Mouse (Mus musculus): ENCODE results near the gene St3gal3.
A peak's percentile ranks its signal among the peaks of the same experiment; 100 is the strongest.

Gene St3gal3

GRCm38 (mm10) chr4:117889471-117889870, 245.2 kb downstream of the St3gal3 start:
- DNase-seq, result no peak

GRCm38 (mm10) chr4:117887920-117888319, 246.8 kb downstream of the St3gal3 start:
- DNase-seq, result no peak

GRCm38 (mm10) chr4:117887133-117887532, 247.6 kb downstream of the St3gal3 start, which contains the start of gene Atp6v0b:
Gene Atp6v0b (minus strand): TSS chr4:117887333.
- DNase-seq, result peak; percentile 95

- DNase-seq, result peak; percentile 30
Observed at GRCm38 (mm10) chr4:117886644-117887043, 248.1 kb downstream of the St3gal3 start.

- DNase-seq, result no peak
Observed at GRCm38 (mm10) chr4:117885994-117886393, 248.7 kb downstream of the St3gal3 start.

GRCm38 (mm10) chr4:117885093-117885492, 249.6 kb downstream of the St3gal3 start:
- DNase-seq, result no peak

- DNase-seq, result no peak
Observed at GRCm38 (mm10) chr4:117884146-117884545, 250.6 kb downstream of the St3gal3 start.

- DNase-seq, result peak; percentile 62
Observed at GRCm38 (mm10) chr4:117882701-117883691, 251.7 kb downstream of the St3gal3 start, which contains the start of gene B4galt2. Gene B4galt2 (minus strand): TSS chr4:117883487.

All from lung, postnatal 10 days (tissue).